Mouse (Mus musculus) forebrain, embryonic 12.5 days (tissue): ENCODE data around the gene Hoxc10. TPM values are rescaled to one million over a fixed set of nuclear protein-coding genes. Genes with fewer than 3 reads are reported as not detected.
A peak's percentile ranks its signal among the peaks of the same experiment; 100 is the strongest.

ENCODE experiments used
- ATAC-seq: fragments of 200-750 bp; cut with Nextera tagmentation; 2 replicates; pipeline ENCODE4 v1.8.0; 2017; ENCODE audit warnings: moderate TSS enrichment; ENCODE audit not compliant: low FRiP score
- H3K27ac ChIP-seq: fragments of 300-500 bp; sonication (generic); 2 replicates; pipeline ENCODE4 v1.5.1; 2016; ENCODE audit warnings: mild to moderate bottlenecking
- H3K27me3 ChIP-seq: fragments of 300-500 bp; sonication (generic); 2 replicates; pipeline ENCODE4 v1.6.1; 2016; ENCODE audit warnings: mild to moderate bottlenecking
- H3K36me3 ChIP-seq: fragments of 300-500 bp; sonication (generic); replicated peaks from 2 replicates; pipeline ENCODE4 v1.6.1; 2016; ENCODE audit warnings: mild to moderate bottlenecking
- H3K4me1 ChIP-seq: fragments of 300-500 bp; sonication (generic); 2 replicates; pipeline ENCODE4 v1.6.1; 2016
- H3K4me2 ChIP-seq: fragments of 300-500 bp; sonication (generic); 2 replicates; pipeline ENCODE4 v1.6.1; 2016; ENCODE audit warnings: mild to moderate bottlenecking, moderate library complexity
- H3K4me3 ChIP-seq: fragments of 300-500 bp; sonication (generic); replicated peaks from 2 replicates; pipeline ENCODE4 v1.5.1; 2016; ENCODE audit warnings: mild to moderate bottlenecking
- H3K9ac ChIP-seq: fragments of 300-500 bp; sonication (generic); 2 replicates; pipeline ENCODE4 v1.6.1; 2016; ENCODE audit warnings: mild to moderate bottlenecking
- H3K9me3 ChIP-seq: fragments of 300-500 bp; sonication (generic); 2 replicates; pipeline ENCODE4 v1.6.1; 2016
- WGBS: fragments of 180-500 bp; shearing (Covaris S2); methylation state at CpG from one replicate; pipeline ENCODE4 v1.1.7; 2016; 5-methylcytosine and 5-hydroxymethylcytosine counted together
- polyA plus RNA-seq: library from polyadenylated mRNA; unstranded; fragments of >200 nt; fragmentation: Nextera tagmentation; extraction: Ambion mirVana; gene quantifications from 2 replicates; pipeline ENCODE4 v1.2.1, GENCODE M21; 2016

The Hoxc10 gene
- polyA plus RNA-seq, 1 experiment from 2014 or later: not detected

DNA sequence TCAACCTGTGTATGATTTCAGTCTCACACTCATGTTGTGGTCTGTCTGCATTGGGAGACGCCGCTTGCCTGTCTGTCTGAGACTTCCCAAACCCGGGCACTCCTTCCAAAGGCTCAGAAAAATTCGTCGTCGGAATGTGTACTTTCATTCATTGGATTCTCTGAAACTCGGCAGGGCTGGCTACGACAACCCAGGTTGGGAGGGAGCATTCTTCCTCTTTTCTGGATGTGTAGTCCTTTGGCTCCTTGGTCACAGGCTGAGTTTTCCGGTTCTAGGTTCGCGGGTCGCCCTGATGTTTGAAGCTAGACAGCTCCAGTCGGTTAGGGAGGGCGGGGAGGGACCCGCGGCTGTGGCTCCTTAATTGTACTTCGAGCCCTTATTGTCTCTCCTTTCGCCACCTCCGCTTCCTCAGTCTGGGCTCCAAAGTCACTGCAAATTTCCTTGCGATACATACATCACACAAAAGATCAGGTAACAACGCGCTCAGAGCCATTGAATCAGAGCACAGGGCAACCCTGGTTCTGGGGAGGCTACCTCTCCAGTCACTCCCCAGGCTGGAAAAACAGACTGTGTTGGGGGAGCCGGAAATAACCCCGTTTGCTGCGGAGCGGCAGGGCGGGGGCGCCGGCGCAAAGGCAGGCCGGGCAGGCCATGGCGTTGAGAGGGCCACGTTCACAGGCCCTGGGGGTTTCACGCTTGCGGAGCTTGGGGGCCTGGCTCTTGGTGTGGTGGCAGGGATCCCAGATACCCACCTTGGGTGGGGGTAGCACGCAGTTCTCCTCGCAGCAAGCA lies 10.2 kb downstream of the Hoxc10 start:
- Histone ChIP-seq H3K4me1 (peaks cover 5% of the 10 kb centered on the region), H3K27ac (no peak overlapping the region), H3K9ac (no peak overlapping the region), H3K27me3 (peaks cover 100% of the 10 kb centered on the region), H3K4me2 (no peak overlapping the region), H3K4me3 (no peak overlapping the region), H3K36me3 (no peaks in the 10 kb centered on the region), H3K9me3 (no peaks in the 10 kb centered on the region)
- under 1% methylated on average over 37 of the region's 37 CpGs for whole genome bisulfite sequencing
- no peak for ATAC-seq

GRCm38 (mm10) chr15:102977423-102977974 lies 10.9 kb downstream of the Hoxc10 start:
- WGBS: 1% methylated on average over 16 of the region's 16 CpGs
- H3K27ac ChIP-seq: no peak overlapping the region
- H3K27me3 ChIP-seq: peaks cover 100% of the 10 kb centered on the region
- no peak overlapping the region for H3K9ac ChIP-seq
- H3K9me3 ChIP-seq: no peaks in the 10 kb centered on the region
- H3K36me3 ChIP-seq: no peaks in the 10 kb centered on the region
- peaks cover 8% of the 10 kb centered on the region for H3K4me1 ChIP-seq
- no peak for ATAC-seq
- no peak overlapping the region for H3K4me3 ChIP-seq
- H3K4me2 ChIP-seq: no peak overlapping the region

- no peaks in the 10 kb centered on the region for H3K9me3 ChIP-seq
- H3K4me1 ChIP-seq: peaks cover 8% of the 10 kb centered on the region
- no peak for ATAC-seq
- no peaks in the 10 kb centered on the region for H3K36me3 ChIP-seq
- WGBS: 2% methylated on average over 13 of the region's 13 CpGs
- no peak overlapping the region for H3K4me3 ChIP-seq
- H3K27me3 ChIP-seq: peaks cover 100% of the 10 kb centered on the region
- H3K9ac ChIP-seq: no peak overlapping the region
- no peak overlapping the region for H3K4me2 ChIP-seq
- no peak overlapping the region for H3K27ac ChIP-seq
These were observed 12.3 kb downstream of the Hoxc10 start for GRCm38 (mm10) chr15:102978615-102979515.

GRCm38 (mm10) chr15:102979936-102980335 lies 13.3 kb downstream of the Hoxc10 start:
- no peak for ATAC-seq
- Histone ChIP-seq H3K27ac (no peak overlapping the region), H3K36me3 (no peaks in the 10 kb centered on the region), H3K9ac (no peak overlapping the region), H3K4me2 (no peak overlapping the region), H3K4me1 (peaks cover 8% of the 10 kb centered on the region), H3K4me3 (no peak overlapping the region), H3K9me3 (no peaks in the 10 kb centered on the region), H3K27me3 (peaks cover 100% of the 10 kb centered on the region)
- WGBS: 0% methylated on average over 1 of the region's 1 CpGs

- Histone ChIP-seq H3K4me3 (no peak overlapping the region), H3K27me3 (peaks cover 100% of the 10 kb centered on the region), H3K36me3 (no peaks in the 10 kb centered on the region), H3K4me1 (peaks cover 8% of the 10 kb centered on the region), H3K27ac (no peak overlapping the region), H3K9ac (no peak overlapping the region), H3K9me3 (no peaks in the 10 kb centered on the region), H3K4me2 (no peak overlapping the region)
- WGBS: 3% methylated on average over 11 of the region's 11 CpGs
- ATAC-seq: no peak
These were observed 13.8 kb downstream of the Hoxc10 start for GRCm38 (mm10) chr15:102980352-102980751.

- no peaks in the 10 kb centered on the region for H3K9me3 ChIP-seq
- no peaks in the 10 kb centered on the region for H3K36me3 ChIP-seq
- peak overlapping the region; percentile 30 for H3K4me2 ChIP-seq
- ATAC-seq: no peak
- H3K9ac ChIP-seq: no peak overlapping the region
- peaks cover 8% of the 10 kb centered on the region for H3K4me1 ChIP-seq
- peaks cover 100% of the 10 kb centered on the region for H3K27me3 ChIP-seq
- peak overlapping the region; percentile 27; the same call in 1 of the 2 replicates for H3K4me3 ChIP-seq
- H3K27ac ChIP-seq: no peak overlapping the region
- under 1% methylated on average over 14 of the region's 14 CpGs for WGBS
These were observed 14.3 kb downstream of the Hoxc10 start for GRCm38 (mm10) chr15:102980912-102981311.

DNA sequence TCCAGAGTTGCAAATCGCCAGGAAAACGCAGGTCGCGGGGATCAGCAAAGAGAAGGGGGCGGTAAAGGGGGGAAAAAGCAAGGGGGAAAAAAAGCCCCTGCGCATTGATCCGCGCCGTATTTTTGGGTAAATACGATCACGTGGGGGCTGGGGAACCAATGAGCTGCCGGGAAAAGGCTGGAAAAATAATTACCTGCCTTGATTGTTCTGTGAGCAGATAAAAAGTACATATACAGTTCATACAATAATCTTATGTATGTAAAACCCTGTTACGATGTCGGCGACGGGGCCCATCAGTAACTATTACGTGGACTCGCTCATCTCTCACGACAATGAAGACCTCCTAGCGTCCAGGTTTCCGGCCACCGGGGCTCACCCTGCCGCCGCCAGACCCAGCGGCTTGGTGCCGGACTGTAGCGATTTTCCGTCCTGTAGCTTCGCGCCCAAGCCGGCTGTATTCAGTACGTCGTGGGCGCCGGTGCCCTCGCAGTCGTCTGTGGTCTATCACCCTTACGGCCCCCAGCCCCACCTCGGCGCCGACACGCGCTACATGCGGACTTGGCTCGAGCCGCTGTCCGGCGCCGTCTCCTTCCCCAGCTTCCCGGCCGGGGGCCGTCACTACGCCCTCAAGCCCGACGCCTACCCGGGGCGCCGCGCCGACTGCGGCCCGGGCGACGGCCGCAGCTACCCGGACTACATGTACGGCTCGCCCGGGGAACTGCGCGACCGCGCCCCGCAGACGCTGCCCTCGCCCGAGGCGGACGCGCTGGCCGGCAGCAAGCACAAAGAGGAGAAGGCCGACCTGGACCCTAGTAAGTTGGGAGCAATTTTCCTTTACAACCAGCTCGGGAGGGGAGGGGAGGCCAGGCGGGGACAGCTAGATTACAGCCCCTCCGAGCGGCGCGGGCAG lies 15.0 kb downstream of the Hoxc10 start:
- no peak overlapping the region for H3K9ac ChIP-seq
- H3K4me3 ChIP-seq: peak overlapping the region; percentile 27
- ATAC-seq: no peak
- no peak overlapping the region for H3K27ac ChIP-seq
- under 1% methylated on average over 88 of the region's 88 CpGs for WGBS
- peaks cover 100% of the 10 kb centered on the region for H3K27me3 ChIP-seq
- peaks cover 8% of the 10 kb centered on the region for H3K4me1 ChIP-seq
- no peaks in the 10 kb centered on the region for H3K9me3 ChIP-seq
- H3K4me2 ChIP-seq: peak overlapping the region; percentile 30
- H3K36me3 ChIP-seq: no peaks in the 10 kb centered on the region

DNA sequence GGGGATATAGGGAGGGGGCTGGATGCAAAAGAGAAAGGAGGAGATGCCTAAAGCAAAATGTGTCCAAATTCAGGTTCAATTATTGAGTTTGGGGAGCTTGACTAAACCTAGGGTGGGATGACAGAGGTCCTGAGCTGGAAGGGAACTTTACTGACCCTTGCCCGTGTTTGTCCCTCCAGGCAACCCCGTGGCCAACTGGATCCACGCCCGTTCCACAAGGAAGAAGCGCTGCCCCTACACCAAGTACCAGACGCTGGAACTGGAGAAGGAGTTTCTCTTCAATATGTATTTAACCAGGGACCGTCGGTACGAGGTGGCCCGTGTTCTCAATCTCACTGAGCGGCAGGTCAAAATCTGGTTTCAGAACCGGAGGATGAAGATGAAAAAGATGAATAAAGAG lies 17.1 kb downstream of the Hoxc10 start:
- Histone ChIP-seq H3K4me1 (peaks cover 8% of the 10 kb centered on the region), H3K4me2 (no peak overlapping the region), H3K27me3 (peaks cover 100% of the 10 kb centered on the region), H3K27ac (no peak overlapping the region), H3K4me3 (no peak overlapping the region), H3K36me3 (no peaks in the 10 kb centered on the region), H3K9me3 (no peaks in the 10 kb centered on the region), H3K9ac (no peak overlapping the region)
- ATAC-seq: no peak
- WGBS: 1% methylated on average over 12 of the region's 12 CpGs

- H3K9me3 ChIP-seq: no peaks in the 10 kb centered on the region
- H3K27me3 ChIP-seq: peaks cover 100% of the 10 kb centered on the region
- ATAC-seq: no peak
- no peak overlapping the region for H3K4me2 ChIP-seq
- H3K36me3 ChIP-seq: no peaks in the 10 kb centered on the region
- peaks cover 8% of the 10 kb centered on the region for H3K4me1 ChIP-seq
- WGBS: 3% methylated on average over 10 of the region's 10 CpGs
- H3K27ac ChIP-seq: no peak overlapping the region
- no peak overlapping the region for H3K9ac ChIP-seq
- no peak overlapping the region for H3K4me3 ChIP-seq
These were observed 17.9 kb downstream of the Hoxc10 start for GRCm38 (mm10) chr15:102984521-102984920.

DNA sequence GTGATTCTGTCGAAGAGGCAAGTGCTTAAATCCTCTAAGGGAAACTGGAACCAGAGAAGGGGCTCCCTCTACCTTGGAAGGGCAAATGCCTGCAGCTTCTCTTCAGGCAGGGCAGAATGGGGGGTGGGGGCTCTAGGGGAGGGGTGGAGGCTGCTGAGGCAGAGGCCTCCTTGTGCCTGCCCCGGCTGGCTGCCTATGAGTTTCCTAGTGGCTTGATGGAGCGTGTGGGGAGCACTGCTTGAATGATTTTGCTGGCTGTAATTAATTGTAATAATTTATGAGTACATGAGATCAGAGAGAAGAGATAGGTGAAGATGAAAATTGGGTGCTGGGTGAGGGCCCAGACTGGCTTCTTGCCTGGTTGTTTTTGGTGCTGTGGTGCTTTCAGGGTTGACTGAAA lies 18.3 kb downstream of the Hoxc10 start:
- no peak for ATAC-seq

GRCm38 (mm10) chr15:102987124-102987833 lies 20.7 kb downstream of the Hoxc10 start:
- 0 out of 2 replicates have a peak, but pooled peaks have one; percentile 60 for ATAC-seq
- H3K27ac ChIP-seq: no peak overlapping the region
- H3K4me1 ChIP-seq: no peaks in the 10 kb centered on the region
- H3K4me3 ChIP-seq: no peak overlapping the region
- H3K36me3 ChIP-seq: no peaks in the 10 kb centered on the region
- peaks cover 100% of the 10 kb centered on the region for H3K27me3 ChIP-seq
- no peak overlapping the region for H3K9ac ChIP-seq
- whole genome bisulfite sequencing: 1% methylated on average over 21 of the region's 21 CpGs
- H3K4me2 ChIP-seq: no peak overlapping the region
- H3K9me3 ChIP-seq: no peaks in the 10 kb centered on the region

More for the DNA sequence above, 18.3 kb downstream of the Hoxc10 start:
- Histone ChIP-seq H3K9ac (no peak overlapping the region), H3K27me3 (peaks cover 100% of the 10 kb centered on the region), H3K4me1 (peaks cover 8% of the 10 kb centered on the region), H3K36me3 (no peaks in the 10 kb centered on the region), H3K9me3 (no peaks in the 10 kb centered on the region), H3K4me3 (no peak overlapping the region), H3K27ac (no peak overlapping the region), H3K4me2 (no peak overlapping the region)
- 1% methylated on average over 3 of the region's 3 CpGs for WGBS
